Mouse (Mus musculus): ENCODE data around the gene Coro1c. TPM values are rescaled to one million over a fixed set of nuclear protein-coding genes. Genes with fewer than 3 reads are reported as not detected.
"Not testable (repeated sequence)": the region's sequence is repeated elsewhere in the genome, so short reads cannot be mapped to it uniquely, and the experiment has no call there.

The Coro1c gene
- polyA plus RNA-seq, 1 experiment from 2014 or later, result 176 TPM

DNA sequence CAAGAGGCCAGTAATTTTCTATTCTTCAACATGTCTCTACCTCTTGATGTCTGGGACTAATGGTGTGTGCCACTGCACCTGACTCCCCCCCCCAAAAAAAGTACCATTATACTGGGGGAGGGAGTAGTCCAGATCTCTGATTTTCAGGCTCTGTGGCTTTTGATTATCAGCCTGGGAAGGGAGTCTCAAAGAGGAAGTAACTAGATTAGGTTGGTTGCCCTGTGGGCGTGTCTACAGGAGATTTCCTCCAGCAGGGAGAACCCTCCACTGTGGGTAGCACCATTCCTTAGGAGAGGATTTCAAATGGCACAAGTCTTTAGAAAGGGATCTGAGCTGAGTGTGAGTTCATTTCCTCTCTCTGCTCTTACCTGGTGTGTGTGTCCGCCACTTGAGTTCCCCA, 95.9 kb downstream of the Coro1c start:
- 98% methylated on average over 2 of the region's 2 CpGs for WGBS
- Histone ChIP-seq H3K36me3 (no peaks in the 10 kb centered on the region), H3K27ac (no peak overlapping the region), H3K9ac (no peak overlapping the region), H3K4me3 (no peak overlapping the region), H3K27me3 (peaks cover 15% of the 10 kb centered on the region; the same call in 1 of the 2 replicates), H3K4me1 (replicated peaks) (0 out of 2 replicates have a peak, but pooled peaks cover 4% of the 10 kb centered on the region), H3K4me2 (no peak overlapping the region), H3K9me3 (peaks cover 10% of the 10 kb centered on the region)
- no peak for ATAC-seq (ENCODE audit: low FRiP score)

GRCm38 (mm10) chr5:113811824-113812420, 96.6 kb downstream of the Coro1c start:
- not testable (repeated sequence) for ATAC-seq (ENCODE audit: low FRiP score); H3K27ac ChIP-seq; H3K4me2 ChIP-seq; H3K9me3 ChIP-seq; H3K9ac ChIP-seq; H3K4me1 ChIP-seq (replicated peaks); H3K36me3 ChIP-seq; H3K4me3 ChIP-seq
- 23% methylated on average over 11 of the region's 12 CpGs for WGBS
- H3K27me3 ChIP-seq, result peaks cover 16% of the 10 kb centered on the region; the same call in 1 of the 2 replicates

DNA sequence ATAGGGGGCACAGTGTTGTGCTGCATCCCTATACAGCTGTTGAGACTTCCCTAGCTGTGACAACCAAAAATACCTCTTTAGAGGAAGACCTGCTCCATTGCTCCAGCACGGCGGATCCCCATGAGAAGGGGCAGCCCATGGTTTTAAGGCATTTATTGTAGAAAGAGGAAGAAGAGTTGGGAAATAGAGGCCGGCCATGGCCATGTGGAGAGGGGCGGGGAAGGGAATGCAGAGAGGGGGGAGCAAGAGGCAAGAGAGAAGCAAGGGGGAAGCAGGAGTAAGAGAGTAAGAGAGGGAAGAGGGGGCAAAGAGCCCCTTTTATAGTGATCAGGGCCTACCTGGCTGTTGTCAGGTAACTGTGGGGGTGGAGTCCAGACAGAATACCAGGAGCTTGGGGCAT, 98.4 kb downstream of the Coro1c start:
- H3K9ac ChIP-seq, result no peak overlapping the region
- H3K4me1 ChIP-seq (replicated peaks), result no peaks in the 10 kb centered on the region
- 96% methylated on average over 4 of the region's 4 CpGs for WGBS
- no peak for ATAC-seq (ENCODE audit: low FRiP score)
- peaks cover 18% of the 10 kb centered on the region; the same call in 1 of the 2 replicates for H3K27me3 ChIP-seq
- H3K27ac ChIP-seq, result no peak overlapping the region
- H3K4me2 ChIP-seq, result no peak overlapping the region
- no peak overlapping the region for H3K4me3 ChIP-seq
- H3K9me3 ChIP-seq, result peaks cover 10% of the 10 kb centered on the region
- H3K36me3 ChIP-seq, result no peaks in the 10 kb centered on the region

DNA sequence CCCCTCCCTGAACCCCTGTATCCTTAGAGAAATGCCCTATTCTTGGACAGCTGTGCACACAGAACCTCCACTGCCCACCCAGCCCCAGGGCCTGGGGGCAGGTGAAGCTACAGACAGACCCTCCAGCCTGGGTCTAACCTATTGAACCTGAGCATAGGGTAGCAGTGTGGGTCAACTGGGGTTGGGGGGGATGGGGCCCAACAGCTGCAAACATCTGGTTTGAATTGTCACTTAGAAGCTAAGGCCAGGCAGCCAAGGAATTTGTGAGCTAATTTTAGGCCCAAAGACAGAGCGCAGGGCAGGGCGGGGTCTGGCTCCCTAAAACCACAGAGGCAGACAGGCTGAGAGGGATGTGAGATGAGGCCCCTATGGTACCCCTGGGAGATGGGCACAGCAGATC, 100.4 kb downstream of the Coro1c start:
- WGBS, result 71% methylated on average over 2 of the region's 2 CpGs
- H3K27me3 ChIP-seq, result 0 out of 2 replicates have a peak, but pooled peaks cover 7% of the 10 kb centered on the region
- H3K9ac ChIP-seq, result no peak overlapping the region
- no peak for ATAC-seq (ENCODE audit: low FRiP score)
- no peak overlapping the region for H3K4me3 ChIP-seq
- H3K4me1 ChIP-seq (replicated peaks), result no peaks in the 10 kb centered on the region
- H3K27ac ChIP-seq, result no peak overlapping the region
- no peaks in the 10 kb centered on the region for H3K36me3 ChIP-seq
- peaks cover 10% of the 10 kb centered on the region for H3K9me3 ChIP-seq
- H3K4me2 ChIP-seq, result no peak overlapping the region

DNA sequence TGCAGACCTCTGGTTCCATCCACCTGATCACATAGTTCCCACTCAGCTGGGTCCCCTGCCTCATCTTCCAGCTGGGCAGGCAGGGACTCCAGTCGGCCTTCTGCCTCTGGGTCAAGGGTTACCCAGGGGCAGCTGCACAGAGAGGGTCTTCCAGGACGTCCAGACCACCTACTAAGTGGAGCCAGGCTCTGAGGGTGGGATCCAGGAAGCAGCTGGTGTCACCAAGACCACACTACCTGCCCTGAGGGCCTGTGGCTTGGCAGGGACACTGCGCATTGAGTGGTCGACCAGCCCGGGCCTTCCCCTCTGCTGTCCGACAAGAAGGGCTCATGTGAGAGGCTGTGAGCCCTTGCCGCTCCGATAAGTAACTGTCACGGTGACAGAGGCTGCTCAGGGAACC, 100.8 kb downstream of the Coro1c start:
- no peak for ATAC-seq (ENCODE audit: low FRiP score)
- no peak overlapping the region for H3K4me2 ChIP-seq
- H3K4me3 ChIP-seq, result no peak overlapping the region
- H3K36me3 ChIP-seq, result no peaks in the 10 kb centered on the region
- no peak overlapping the region for H3K9ac ChIP-seq
- H3K4me1 ChIP-seq (replicated peaks), result no peaks in the 10 kb centered on the region
- H3K27ac ChIP-seq, result no peak overlapping the region
- peaks cover 10% of the 10 kb centered on the region for H3K9me3 ChIP-seq
- H3K27me3 ChIP-seq, result 0 out of 2 replicates have a peak, but pooled peaks cover 7% of the 10 kb centered on the region
- 73% methylated on average over 9 of the region's 9 CpGs for WGBS

DNA sequence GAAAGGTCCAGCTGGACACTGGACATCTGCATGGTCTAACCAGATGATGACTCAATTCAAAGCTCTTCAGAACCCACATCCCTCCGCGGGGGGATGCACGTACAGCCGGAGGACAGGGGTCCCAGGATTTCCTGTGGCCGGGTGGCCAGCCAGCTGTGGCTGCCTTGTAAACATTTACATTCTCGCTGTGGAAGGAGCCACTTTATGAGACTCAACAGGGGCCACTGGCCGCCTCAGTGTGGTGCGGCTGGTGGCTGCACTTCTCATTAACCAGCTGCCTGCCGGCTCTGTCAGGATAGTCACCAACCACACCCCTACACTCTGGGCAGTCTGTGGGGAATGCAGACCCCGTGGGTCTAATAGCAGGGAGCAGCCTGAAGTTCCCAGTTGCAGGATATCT, 102.1 kb downstream of the Coro1c start:
- H3K4me3 ChIP-seq, result no peak overlapping the region
- peaks cover 8% of the 10 kb centered on the region for H3K9me3 ChIP-seq
- no peak overlapping the region for H3K27ac ChIP-seq
- ATAC-seq (ENCODE audit: low FRiP score), result no peak
- WGBS, result 36% methylated on average over 10 of the region's 10 CpGs
- no peak overlapping the region for H3K9ac ChIP-seq
- no peak overlapping the region for H3K4me2 ChIP-seq
- H3K27me3 ChIP-seq, result 0 out of 2 replicates have a peak, but pooled peaks cover 7% of the 10 kb centered on the region
- H3K36me3 ChIP-seq, result no peaks in the 10 kb centered on the region
- no peaks in the 10 kb centered on the region for H3K4me1 ChIP-seq (replicated peaks)

DNA sequence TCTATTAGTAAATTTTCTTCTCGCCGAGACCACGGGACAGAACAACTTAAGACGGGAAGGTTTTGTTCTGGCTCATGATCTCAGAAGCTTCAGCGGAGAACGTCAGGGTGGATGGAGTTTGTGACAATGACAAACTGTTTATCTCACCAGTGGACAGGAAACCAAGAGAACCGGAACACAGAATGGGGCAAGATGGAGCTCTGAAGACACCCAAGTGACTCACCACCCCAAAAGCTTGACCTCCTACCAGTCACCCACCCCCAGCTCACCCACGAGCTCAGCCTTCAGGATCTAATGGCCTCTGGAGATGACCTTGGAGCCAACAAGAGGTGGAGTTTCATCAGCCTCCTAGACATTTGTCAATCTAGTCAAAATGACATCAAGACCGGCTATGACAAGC, 103.3 kb downstream of the Coro1c start:
- no peak overlapping the region for H3K4me3 ChIP-seq
- WGBS, result 88% methylated on average over 9 of the region's 9 CpGs
- no peak for ATAC-seq (ENCODE audit: low FRiP score)
- H3K9ac ChIP-seq, result no peak overlapping the region
- no peak overlapping the region for H3K27ac ChIP-seq
- 0 out of 2 replicates have a peak, but pooled peaks cover 7% of the 10 kb centered on the region for H3K27me3 ChIP-seq
- H3K9me3 ChIP-seq, result no peaks in the 10 kb centered on the region
- no peaks in the 10 kb centered on the region for H3K36me3 ChIP-seq
- H3K4me2 ChIP-seq, result no peak overlapping the region
- peaks cover 5% of the 10 kb centered on the region for H3K4me1 ChIP-seq (replicated peaks)

DNA sequence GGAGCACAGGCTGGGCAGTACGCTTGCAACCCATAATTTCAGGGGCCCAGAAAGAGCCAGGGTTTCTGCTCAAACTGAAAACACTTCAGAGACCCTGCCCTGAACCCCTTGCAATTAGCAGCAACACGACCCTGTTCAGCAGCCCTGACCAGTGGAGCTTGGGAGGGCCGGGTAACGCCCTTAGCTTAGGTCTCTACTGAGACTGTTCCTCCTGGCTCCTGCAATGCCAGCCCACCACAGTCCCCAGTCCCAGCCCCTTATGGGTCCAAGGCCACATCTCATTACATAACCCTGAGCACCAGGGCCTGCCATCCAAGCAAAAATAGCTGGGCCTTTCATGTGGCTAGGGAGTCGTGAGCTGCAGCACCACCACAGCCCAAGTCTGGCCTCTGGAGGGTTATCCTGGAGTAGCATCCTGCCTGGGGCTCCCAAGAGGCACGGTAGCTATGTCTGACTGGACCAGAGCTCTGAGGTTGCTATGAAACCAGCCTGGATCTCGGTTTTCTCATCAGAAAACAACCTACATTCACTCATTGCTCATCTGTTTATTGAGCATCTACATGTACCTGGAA, 104.1 kb downstream of the Coro1c start:
- Histone ChIP-seq H3K4me1 (replicated peaks) (peaks cover 13% of the 10 kb centered on the region), H3K27me3 (0 out of 2 replicates have a peak, but pooled peaks cover 7% of the 10 kb centered on the region), H3K36me3 (no peaks in the 10 kb centered on the region), H3K4me3 (no peak overlapping the region), H3K9me3 (no peaks in the 10 kb centered on the region), H3K27ac (no peak overlapping the region), H3K9ac (no peak overlapping the region), H3K4me2 (no peak overlapping the region)
- ATAC-seq (ENCODE audit: low FRiP score), result no peak
- 67% methylated on average over 7 of the region's 7 CpGs for WGBS

GRCm38 (mm10) chr5:113800280-113800679, 108.3 kb downstream of the Coro1c start, which contains the start of gene Tmem119:
Gene Tmem119, minus strand, starts transcription at chr5:113800516.
- H3K36me3 ChIP-seq, result no peaks in the 10 kb centered on the region
- peak within 1 kb of the TSS; percentile 2; the same call in 1 of the 2 replicates for H3K9ac ChIP-seq
- 4% methylated on average over 11 of the region's 11 CpGs for WGBS
- peaks cover 33% of the 10 kb centered on the region for H3K4me1 ChIP-seq (replicated peaks)
- ATAC-seq (ENCODE audit: low FRiP score), result peak; percentile 59
- H3K4me3 ChIP-seq, result peak within 1 kb of the TSS; percentile 12; the same call in 1 of the 2 replicates
- H3K27me3 ChIP-seq, result peaks cover 13% of the 10 kb centered on the region; the same call in 1 of the 2 replicates
- no peaks in the 10 kb centered on the region for H3K9me3 ChIP-seq
- H3K27ac ChIP-seq, result peak within 1 kb of the TSS; percentile 62
- 0 out of 2 replicates have a peak within 1 kb of the TSS, but pooled peaks have one; percentile 9 for H3K4me2 ChIP-seq

DNA sequence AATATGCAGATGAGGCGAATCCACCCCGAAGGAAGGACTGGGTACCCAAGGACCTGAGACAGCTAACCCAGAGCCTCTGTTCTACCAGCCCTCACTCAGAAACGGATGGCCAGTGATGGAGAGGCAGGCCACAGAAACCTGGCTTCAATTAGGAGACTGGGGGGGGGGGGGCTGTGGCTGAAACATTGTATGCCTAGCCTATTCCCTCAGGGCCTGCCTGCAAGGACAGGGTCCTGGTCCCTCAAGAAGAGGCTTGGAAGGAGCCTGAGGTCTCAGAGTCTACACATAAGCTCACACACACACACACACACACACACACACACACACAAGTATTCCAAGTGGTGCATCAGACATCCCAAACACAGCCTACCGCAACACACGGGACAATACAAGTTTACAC, 108.9 kb downstream of the Coro1c start:
- 0 out of 2 replicates have a peak overlapping the region, but pooled peaks have one; percentile 2 for H3K9ac ChIP-seq
- ATAC-seq (ENCODE audit: low FRiP score), result no peak
- H3K27me3 ChIP-seq, result peaks cover 13% of the 10 kb centered on the region; the same call in 1 of the 2 replicates
- peaks cover 33% of the 10 kb centered on the region for H3K4me1 ChIP-seq (replicated peaks)
- no peaks in the 10 kb centered on the region for H3K9me3 ChIP-seq
- peak overlapping the region; percentile 62 for H3K27ac ChIP-seq
- no peaks in the 10 kb centered on the region for H3K36me3 ChIP-seq
- WGBS, result 44% methylated on average over 5 of the region's 5 CpGs
- H3K4me3 ChIP-seq, result peak overlapping the region; percentile 12; the same call in 1 of the 2 replicates
- no peak overlapping the region for H3K4me2 ChIP-seq

DNA sequence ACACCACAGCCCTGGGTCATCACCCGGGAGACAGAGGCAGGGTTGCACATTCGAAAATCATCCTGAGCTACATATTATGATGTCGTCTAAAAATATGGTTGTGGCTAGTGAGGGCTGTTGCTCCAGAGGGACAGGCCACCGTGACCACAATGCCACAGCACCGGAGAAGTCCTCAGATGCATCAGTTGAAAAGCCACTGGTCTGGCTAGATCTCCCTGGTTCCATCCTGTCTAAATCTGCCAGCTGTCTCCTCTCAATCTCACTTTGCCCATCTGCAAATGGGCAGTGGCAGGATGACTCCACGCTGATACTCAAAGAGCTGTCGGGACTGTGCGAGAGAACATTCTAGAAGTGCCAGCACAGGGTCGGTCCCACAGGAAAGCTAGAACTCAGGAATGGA, 110.0 kb downstream of the Coro1c start:
- ATAC-seq (ENCODE audit: low FRiP score), result no peak
- no peak overlapping the region for H3K27ac ChIP-seq
- H3K4me2 ChIP-seq, result no peak overlapping the region
- WGBS, result 81% methylated on average over 9 of the region's 9 CpGs
- no peaks in the 10 kb centered on the region for H3K9me3 ChIP-seq
- H3K27me3 ChIP-seq, result peaks cover 13% of the 10 kb centered on the region; the same call in 1 of the 2 replicates
- no peak overlapping the region for H3K9ac ChIP-seq
- H3K4me3 ChIP-seq, result no peak overlapping the region
- H3K4me1 ChIP-seq (replicated peaks), result peaks cover 33% of the 10 kb centered on the region
- no peaks in the 10 kb centered on the region for H3K36me3 ChIP-seq

DNA sequence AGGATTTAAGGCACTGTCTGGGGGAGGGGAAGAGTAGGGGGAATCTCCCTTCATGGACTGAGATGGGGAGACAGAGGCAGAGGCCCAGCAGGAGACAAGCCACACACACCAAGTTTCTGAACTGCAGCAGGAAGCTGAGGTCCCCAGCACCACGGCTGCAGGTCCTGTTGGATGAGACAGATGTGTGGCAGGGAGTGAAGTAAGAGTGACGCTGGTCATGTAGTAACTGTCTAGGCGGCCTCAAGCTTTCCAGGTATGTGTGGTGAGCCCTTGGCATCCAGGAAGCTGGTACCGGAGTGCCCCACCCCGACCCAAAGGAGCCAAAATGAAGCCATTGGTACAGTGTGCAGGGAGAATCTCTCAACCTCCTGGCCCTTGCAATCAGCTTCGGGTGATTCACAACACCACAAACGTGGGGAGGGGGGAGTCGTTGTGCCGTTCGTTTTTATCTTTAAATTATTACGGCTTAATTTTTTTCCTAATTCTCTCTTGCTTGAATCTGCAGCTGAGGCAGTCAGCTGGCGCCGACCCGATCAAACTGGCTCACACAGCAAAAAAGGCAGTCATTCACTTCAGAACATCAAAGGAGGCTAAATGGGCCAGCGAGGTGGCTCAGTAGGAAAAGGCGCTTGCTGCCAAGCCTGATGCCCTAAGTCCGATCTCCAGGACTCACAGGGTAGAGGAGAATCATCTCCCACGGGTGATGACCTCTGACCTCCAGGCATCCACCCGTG, 111.2 kb downstream of the Coro1c start:
- Histone ChIP-seq H3K27ac (no peak overlapping the region), H3K9ac (no peak overlapping the region), H3K4me3 (no peak overlapping the region), H3K4me2 (no peak overlapping the region), H3K4me1 (replicated peaks) (peaks cover 33% of the 10 kb centered on the region), H3K27me3 (peaks cover 13% of the 10 kb centered on the region; the same call in 1 of the 2 replicates), H3K36me3 (no peaks in the 10 kb centered on the region), H3K9me3 (no peaks in the 10 kb centered on the region)
- ATAC-seq (ENCODE audit: low FRiP score), result no peak
- 14% methylated on average over 19 of the region's 19 CpGs for WGBS

Data from hindbrain, embryonic 13.5 days (tissue).